Mouse (Mus musculus): ENCODE data around the gene Tmem243.
A peak's percentile ranks its signal among the peaks of the same experiment; 100 is the strongest.

The Tmem243 gene

DNA sequence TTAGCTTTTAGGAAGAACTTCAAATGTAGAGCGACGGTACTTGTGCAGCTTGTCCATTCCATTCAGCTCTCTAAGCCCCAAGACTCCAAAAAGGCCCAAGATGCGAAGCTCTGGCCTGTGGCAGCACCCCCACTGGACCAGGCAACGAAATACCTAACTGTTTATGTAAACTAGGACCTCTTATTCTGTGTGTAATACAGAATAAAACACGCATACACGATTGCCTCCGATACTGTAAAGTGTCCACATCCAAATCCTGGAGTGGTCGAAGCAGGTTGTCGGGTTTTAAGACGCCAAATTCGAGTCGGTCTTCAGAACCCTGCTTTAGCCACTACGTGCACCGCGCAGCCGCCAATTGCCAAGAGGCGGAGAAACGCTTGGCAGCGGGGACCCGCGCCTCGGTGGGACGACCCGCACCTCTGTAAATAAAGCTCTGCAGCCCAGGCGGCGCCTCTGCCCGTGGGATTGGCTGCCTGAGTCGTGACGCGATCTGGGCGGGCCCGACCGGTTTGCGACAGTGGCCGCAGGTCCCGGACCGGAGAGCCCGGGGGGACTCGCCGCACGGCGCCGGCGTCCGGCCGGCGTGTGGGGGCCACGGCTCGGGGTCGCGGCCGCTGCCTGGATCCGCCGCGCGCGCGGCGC, at the start of gene Tmem243:
Gene Tmem243, plus strand, starts transcription at position 462 of the 642 bp plus-strand sequence.
- DNase-seq (ENCODE audit: low spot score in 2 of 2), result peak; percentile 93 to 95

GRCm38 (mm10) chr5:9056020-9056660, 44.3 kb upstream of the Tmem243 start:
- peak; percentile 5 to 46 for DNase-seq (ENCODE audit: low spot score in 2 of 2)

GRCm38 (mm10) chr5:9057277-9057879, 43.1 kb upstream of the Tmem243 start:
- DNase-seq (ENCODE audit: low spot score in 2 of 2), result no peak

GRCm38 (mm10) chr5:9059303-9060023, 41.0 kb upstream of the Tmem243 start:
- no peak for DNase-seq (ENCODE audit: low spot score in 2 of 2)

DNA sequence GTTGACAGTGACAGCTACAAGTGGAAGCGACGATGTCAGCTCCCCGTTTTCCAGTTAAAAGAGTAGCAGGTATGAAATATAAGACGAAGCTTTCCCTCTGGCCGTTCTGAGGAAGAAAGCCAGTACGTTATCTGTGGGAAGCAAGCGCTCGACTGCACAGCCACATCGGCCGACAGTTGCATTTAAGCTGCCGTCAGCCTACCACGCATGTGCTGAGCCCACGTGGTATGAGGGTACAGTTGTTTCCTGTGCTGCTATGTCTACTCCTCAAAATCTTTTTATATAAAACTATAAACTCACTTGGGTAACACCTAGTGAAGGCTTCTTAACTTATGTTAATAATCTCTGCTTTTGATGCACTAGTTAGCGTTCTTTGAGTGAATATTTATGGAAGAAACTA, 40.2 kb upstream of the Tmem243 start:
- DNase-seq (ENCODE audit: low spot score in 2 of 2), result no peak

- no peak for DNase-seq (ENCODE audit: low spot score in 2 of 2)
These were observed 36.3 kb upstream of the Tmem243 start for GRCm38 (mm10) chr5:9064217-9064616.

DNA sequence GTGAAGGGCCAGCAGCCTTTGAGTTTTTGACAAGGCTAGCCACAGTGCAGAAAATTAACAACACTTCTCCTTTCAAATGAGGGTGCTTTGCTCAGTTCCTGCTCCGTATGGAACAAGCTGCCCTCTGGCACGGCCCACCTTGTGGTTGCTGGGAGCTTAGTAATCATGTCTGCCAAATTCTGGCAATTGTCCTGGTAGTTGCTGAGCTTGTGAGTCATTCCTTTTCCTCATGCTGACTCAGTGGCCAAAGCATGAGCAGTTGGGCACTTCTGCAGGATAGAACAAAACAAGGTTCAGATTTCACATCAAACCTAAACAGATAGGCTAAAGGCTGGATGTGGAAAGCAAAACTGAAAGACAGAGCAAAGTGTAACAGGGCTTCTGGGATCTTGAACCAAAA, 31.6 kb upstream of the Tmem243 start:
- DNase-seq (ENCODE audit: low spot score in 2 of 2), result peak; percentile 68 to 71

DNA sequence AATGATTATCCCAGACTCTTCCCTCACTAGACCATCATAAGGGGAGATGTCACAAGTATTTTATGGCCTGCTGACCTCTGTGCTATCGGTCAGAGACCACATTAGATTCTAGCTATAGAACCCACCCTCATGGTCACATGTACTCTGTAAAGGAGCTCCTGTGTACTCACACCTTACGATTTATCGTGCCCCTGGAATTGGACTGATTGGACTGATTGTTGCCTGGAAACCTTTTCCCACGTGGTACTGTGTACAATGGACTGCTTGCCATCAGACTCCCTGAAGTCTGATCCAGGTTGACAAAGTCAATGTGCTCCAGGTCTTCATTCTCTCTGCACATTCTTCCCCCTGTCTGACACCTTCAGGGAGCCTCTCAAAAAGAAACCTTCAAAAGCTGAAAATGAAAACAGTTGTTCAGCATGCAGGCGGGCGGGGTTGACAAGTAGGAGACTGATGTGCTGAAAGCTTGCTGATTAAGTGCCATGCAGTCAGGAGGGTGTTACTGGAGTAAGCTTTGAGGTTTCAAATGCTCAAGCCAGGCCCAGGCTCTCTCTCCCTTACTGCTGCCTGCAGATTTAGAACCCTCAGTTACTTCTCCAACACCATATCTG, 30.8 kb upstream of the Tmem243 start:
- no peak for DNase-seq (ENCODE audit: low spot score in 2 of 2)

- no peak for DNase-seq (ENCODE audit: low spot score in 2 of 2)
These were observed 29.1 kb upstream of the Tmem243 start for GRCm38 (mm10) chr5:9071360-9071759.

DNA sequence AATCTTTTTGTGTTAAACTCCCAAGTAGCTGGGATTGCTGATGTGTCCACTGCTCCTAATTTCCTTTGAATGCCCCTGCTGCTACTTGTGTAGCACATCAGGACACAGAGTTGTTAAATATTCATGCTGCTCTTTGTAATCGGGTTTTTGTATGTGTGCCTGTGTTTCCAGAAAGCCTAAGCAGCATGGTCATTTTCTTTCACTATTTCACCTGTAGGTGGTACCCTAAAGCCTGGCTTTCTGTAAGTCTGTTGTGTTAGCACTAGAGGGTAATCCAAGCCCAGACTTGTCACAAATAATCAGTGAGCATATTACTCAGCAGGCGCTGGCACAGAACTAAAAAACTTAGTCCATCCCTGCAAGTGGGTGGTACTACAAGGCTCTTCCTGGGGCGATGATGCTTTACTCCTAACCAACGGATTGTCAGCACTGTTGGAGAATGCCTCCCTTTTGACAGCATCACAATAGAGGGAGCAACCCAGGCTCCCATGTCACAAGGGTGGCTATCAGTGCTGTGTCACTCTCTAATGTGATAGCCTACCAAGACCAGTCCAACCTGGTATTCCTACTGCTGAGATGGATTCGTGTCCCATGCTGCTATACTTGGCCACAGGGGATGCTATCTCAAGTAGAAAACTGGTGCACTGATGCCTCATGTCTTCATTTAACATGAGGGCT, 27.2 kb upstream of the Tmem243 start:
- DNase-seq (ENCODE audit: low spot score in 2 of 2), result no peak

- no peak for DNase-seq (ENCODE audit: low spot score in 2 of 2)
These were observed 20.5 kb upstream of the Tmem243 start for GRCm38 (mm10) chr5:9079773-9080501.

DNA sequence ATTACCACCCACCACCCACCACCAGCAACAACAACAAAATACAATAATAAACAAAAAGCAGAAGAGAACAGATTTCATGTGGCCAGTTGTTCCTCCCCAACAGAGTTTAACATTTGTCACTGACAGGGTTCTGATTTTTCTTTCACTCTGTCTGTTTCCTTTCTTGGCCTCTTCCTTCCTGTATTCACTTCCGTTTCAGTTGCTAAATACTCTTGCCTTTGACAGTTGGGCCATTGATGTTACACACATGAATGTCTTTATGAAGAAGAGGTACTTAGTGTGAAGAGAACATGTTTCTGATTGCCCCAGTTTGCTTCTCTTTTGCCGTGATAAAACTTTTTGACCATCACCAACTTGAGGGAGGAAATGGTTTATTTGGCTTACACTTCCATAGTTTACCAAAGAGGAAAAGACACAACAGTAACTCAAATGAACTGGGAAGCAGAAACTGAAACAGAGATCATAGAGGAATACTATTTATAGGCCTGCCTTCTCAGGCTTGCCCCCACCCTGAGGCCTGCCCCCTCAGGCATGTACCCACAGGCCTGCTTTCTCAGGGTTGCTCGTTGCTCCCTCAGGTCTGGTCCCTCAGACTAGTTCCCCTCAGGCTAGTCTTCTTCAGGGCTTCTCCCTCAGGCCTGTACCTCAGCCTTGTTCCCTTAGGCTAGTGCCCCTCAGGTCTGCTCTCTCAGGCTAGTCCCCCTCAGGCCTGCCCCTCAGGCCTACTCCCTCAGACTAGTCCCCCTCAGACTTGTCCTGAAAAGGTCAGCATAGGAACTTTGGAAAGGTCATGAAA, 13.3 kb upstream of the Tmem243 start:
- no peak for DNase-seq (ENCODE audit: low spot score in 2 of 2)

DNA sequence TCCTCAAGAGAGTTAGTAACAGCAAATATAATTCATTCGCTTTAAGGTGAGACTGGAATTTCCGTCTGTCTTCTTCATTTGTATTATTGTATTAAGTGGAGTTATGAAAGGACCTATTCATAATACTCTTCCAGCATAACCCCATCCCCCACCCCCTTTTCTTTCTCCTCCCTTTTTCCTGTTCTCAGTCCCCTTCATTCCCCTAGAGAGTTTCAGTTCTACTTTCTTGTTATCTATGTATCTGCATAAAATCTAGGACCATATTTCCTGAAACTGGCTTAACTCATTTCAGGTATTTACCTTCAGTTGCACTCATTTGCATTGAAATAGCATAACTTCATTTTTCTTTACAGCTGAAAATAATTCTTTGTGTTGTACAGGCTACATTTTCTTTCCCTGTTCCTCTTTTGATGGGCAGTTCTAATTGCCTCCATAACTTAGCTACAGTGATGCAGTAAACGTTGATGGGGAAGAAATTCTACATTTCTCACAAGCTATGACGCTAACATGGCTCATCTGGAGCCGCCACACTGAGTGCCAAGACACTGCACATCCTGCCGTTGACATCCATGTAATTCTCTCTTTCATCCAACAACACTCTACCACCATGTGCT, 9.9 kb upstream of the Tmem243 start:
- DNase-seq (ENCODE audit: low spot score in 2 of 2), result no peak

DNA sequence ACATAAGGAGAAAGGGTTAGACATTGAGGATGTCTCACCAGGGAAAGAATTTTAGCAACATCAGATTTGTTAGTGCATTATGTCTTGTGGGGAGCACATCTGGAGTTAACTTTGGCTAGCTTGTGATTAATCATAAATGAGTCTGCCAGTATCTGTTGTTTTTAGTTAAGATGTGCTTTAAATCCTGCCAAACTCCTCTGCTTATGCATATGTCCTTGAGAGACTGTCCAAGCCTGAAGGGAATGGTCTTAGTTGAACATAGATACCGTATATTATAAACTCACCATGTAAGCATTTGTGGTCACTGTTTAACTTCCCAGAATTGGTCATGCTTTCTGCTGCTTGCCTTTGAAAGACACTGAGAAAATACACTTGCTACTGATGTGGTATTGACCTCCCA, 7.8 kb upstream of the Tmem243 start:
- DNase-seq (ENCODE audit: low spot score in 2 of 2), result no peak

DNA sequence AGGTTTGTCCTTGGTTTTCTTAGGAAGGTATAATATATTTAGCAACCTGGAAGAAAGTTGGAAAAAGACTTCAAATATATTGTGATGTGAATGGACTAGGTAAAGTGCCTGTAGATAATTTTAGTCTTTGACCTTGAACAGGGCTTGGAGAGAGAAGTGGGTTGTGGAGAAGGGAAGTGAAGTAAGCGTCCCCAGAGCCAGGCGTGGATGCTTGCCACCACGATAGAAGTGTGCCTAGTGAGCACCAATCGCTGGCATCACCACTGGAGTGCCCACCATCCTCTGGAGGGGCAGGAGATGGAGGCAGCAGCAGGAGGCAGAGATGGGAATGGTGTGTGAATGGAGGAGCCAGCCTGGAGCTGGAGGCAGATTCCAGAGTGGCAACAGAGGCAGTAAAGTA, 7.0 kb upstream of the Tmem243 start:
- DNase-seq (ENCODE audit: low spot score in 2 of 2), result no peak

- DNase-seq (ENCODE audit: low spot score in 2 of 2), result peak in 1 of 2 experiments; percentile 58
These were observed 657 bp downstream of the Tmem243 start for GRCm38 (mm10) chr5:9100849-9101801.

DNA sequence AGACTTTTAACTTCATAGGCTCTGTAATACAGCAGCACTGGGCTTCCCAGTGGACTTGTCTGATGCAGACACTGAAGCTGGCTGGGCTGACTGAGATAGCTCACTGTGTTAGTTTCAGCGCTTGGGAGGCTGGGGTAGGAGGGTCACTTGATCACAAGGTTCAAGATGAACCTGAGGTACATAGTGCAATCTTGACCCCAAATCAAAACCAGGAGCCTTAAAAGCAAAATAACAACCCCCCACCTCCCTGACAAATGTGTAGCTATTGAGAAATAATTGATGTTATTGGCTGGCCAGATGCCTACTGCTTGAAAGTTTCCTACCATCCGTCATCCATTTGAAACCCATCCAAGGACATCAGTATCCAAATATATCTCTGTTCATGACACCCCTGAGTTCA, 2.2 kb downstream of the Tmem243 start:
- DNase-seq (ENCODE audit: low spot score in 2 of 2), result no peak

DNA sequence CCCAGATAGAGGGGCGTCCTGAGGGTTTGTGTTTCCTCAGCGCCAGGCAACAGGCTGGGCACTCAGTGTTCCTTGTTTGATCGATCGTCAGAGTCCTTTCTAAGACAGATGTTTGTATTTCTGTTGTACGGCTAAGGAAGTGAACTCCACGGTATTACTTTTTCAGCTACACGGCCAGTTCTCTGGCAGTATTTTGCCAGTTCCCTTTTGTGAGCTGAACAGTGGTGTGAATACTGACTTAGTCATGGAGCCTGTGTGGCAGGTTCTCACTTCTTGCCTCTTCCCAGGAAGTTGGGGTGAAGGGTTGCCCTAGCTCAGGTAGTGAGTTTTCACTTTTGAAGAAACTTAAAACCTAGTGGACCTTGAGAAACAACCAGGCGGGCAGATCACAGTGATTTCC, 3.5 kb downstream of the Tmem243 start:
- DNase-seq (ENCODE audit: low spot score in 2 of 2), result no peak
